Mouse (Mus musculus): ENCODE measurements around the gene Hpse.

Hpse gene

GRCm38 (mm10) chr5:100719235-100720088 is at the start of gene Hpse:
Hpse (minus strand) TSS chr5:100719716.
- DNase-seq (ENCODE audit: low spot score in 2 of 2), result peak in 1 of 2 experiments; percentile 7

GRCm38 (mm10) chr5:100766026-100766425 is 46.5 kb upstream of the Hpse start:
- DNase-seq (ENCODE audit: low spot score in 2 of 2), result no peak

- DNase-seq (ENCODE audit: low spot score in 2 of 2), result no peak
These were observed 42.2 kb upstream of the Hpse start for GRCm38 (mm10) chr5:100761736-100762135.

GRCm38 (mm10) chr5:100760049-100760663 is 40.6 kb upstream of the Hpse start:
- no peak for DNase-seq (ENCODE audit: low spot score in 2 of 2)

- DNase-seq (ENCODE audit: low spot score in 2 of 2), result no peak
These were observed 38.6 kb upstream of the Hpse start for GRCm38 (mm10) chr5:100758121-100758520.

- no peak for DNase-seq (ENCODE audit: low spot score in 2 of 2)
These were observed 33.9 kb upstream of the Hpse start for GRCm38 (mm10) chr5:100753407-100753806.

- no peak for DNase-seq (ENCODE audit: low spot score in 2 of 2)
These were observed 32.1 kb upstream of the Hpse start for GRCm38 (mm10) chr5:100751655-100752054.

- no peak for DNase-seq (ENCODE audit: low spot score in 2 of 2)
These were observed 31.2 kb upstream of the Hpse start for GRCm38 (mm10) chr5:100750617-100751255.

- DNase-seq (ENCODE audit: low spot score in 2 of 2), result no peak
These were observed 19.3 kb upstream of the Hpse start for GRCm38 (mm10) chr5:100738802-100739201.

- DNase-seq (ENCODE audit: low spot score in 2 of 2), result no peak
These were observed 17.4 kb upstream of the Hpse start for GRCm38 (mm10) chr5:100736919-100737318.

- DNase-seq (ENCODE audit: low spot score in 2 of 2), result no peak
These were observed 15.0 kb upstream of the Hpse start for GRCm38 (mm10) chr5:100734535-100734934.

GRCm38 (mm10) chr5:100728757-100729156 is 9.2 kb upstream of the Hpse start:
- DNase-seq (ENCODE audit: low spot score in 2 of 2), result no peak

- DNase-seq (ENCODE audit: low spot score in 2 of 2), result no peak
These were observed 6.5 kb upstream of the Hpse start for GRCm38 (mm10) chr5:100726001-100726400.

GRCm38 (mm10) chr5:100716762-100717161 is 2.8 kb downstream of the Hpse start:
- no peak for DNase-seq (ENCODE audit: low spot score in 2 of 2)

GRCm38 (mm10) chr5:100711219-100711618 is 8.3 kb downstream of the Hpse start:
- no peak for DNase-seq (ENCODE audit: low spot score in 2 of 2)

GRCm38 (mm10) chr5:100710012-100710411 is 9.5 kb downstream of the Hpse start:
- no peak for DNase-seq (ENCODE audit: low spot score in 2 of 2)

- DNase-seq (ENCODE audit: low spot score in 2 of 2), result no peak
These were observed 10.5 kb downstream of the Hpse start for GRCm38 (mm10) chr5:100709035-100709434.

- DNase-seq (ENCODE audit: low spot score in 2 of 2), result no peak
These were observed 12.8 kb downstream of the Hpse start for GRCm38 (mm10) chr5:100706675-100707074.

- DNase-seq (ENCODE audit: low spot score in 2 of 2), result no peak
These were observed 15.2 kb downstream of the Hpse start for GRCm38 (mm10) chr5:100704272-100704671.

- no peak for DNase-seq (ENCODE audit: low spot score in 2 of 2)
These were observed 17.2 kb downstream of the Hpse start for GRCm38 (mm10) chr5:100702325-100702724.

- DNase-seq (ENCODE audit: low spot score in 2 of 2), result no peak
These were observed 18.5 kb downstream of the Hpse start for GRCm38 (mm10) chr5:100700861-100701620.

GRCm38 (mm10) chr5:100697886-100698285 is 21.6 kb downstream of the Hpse start:
- no peak for DNase-seq (ENCODE audit: low spot score in 2 of 2)
